Mouse (Mus musculus): ENCODE data around the gene Adcy7.

The Adcy7 gene

GRCm38 (mm10) chr8:88334975-88335374 lies 62.8 kb downstream of the Adcy7 start:
- no peak for DNase-seq (ENCODE audit: low read depth)

- no peak for DNase-seq (ENCODE audit: low read depth)
Observed at GRCm38 (mm10) chr8:88339221-88339620, 67.0 kb downstream of the Adcy7 start.

- no peak for DNase-seq (ENCODE audit: low read depth)
Observed at GRCm38 (mm10) chr8:88339887-88340695, 67.9 kb downstream of the Adcy7 start.

GRCm38 (mm10) chr8:88342026-88342425 lies 69.8 kb downstream of the Adcy7 start:
- no peak for DNase-seq (ENCODE audit: low read depth)

- no peak for DNase-seq (ENCODE audit: low read depth)
Observed at GRCm38 (mm10) chr8:88349046-88349445, 76.8 kb downstream of the Adcy7 start.

GRCm38 (mm10) chr8:88357226-88357933 lies 85.2 kb downstream of the Adcy7 start:
- no peak for DNase-seq (ENCODE audit: low read depth)

GRCm38 (mm10) chr8:88357946-88358345 lies 85.7 kb downstream of the Adcy7 start:
- peak; percentile 46 for DNase-seq (ENCODE audit: low read depth)

GRCm38 (mm10) chr8:88359959-88360358 lies 87.8 kb downstream of the Adcy7 start:
- no peak for DNase-seq (ENCODE audit: low read depth)

- DNase-seq (ENCODE audit: low read depth): peak; percentile 49
Observed at GRCm38 (mm10) chr8:88361044-88361707, 89.0 kb downstream of the Adcy7 start.

GRCm38 (mm10) chr8:88361708-88362428 lies 89.7 kb downstream of the Adcy7 start, which contains the start of gene Brd7:
Gene Brd7 (minus strand): TSS chr8:88362194.
- peak; percentile 88 for DNase-seq (ENCODE audit: low read depth)

- no peak for DNase-seq (ENCODE audit: low read depth)
Observed at GRCm38 (mm10) chr8:88362446-88363150, 90.4 kb downstream of the Adcy7 start.

GRCm38 (mm10) chr8:88369221-88369620 lies 97.0 kb downstream of the Adcy7 start:
- DNase-seq (ENCODE audit: low read depth): no peak

- no peak for DNase-seq (ENCODE audit: low read depth)
Observed at GRCm38 (mm10) chr8:88369805-88370204, 97.6 kb downstream of the Adcy7 start.

- DNase-seq (ENCODE audit: low read depth): no peak
Observed at GRCm38 (mm10) chr8:88371522-88371921, 99.3 kb downstream of the Adcy7 start.

GRCm38 (mm10) chr8:88376836-88377582 lies 104.8 kb downstream of the Adcy7 start:
- no peak for DNase-seq (ENCODE audit: low read depth)
